Mouse (Mus musculus): Measurements from ENCODE around the gene Mia. TPM values are rescaled to one million over a fixed set of nuclear protein-coding genes. Genes with fewer than 3 reads are reported as not detected.

Mia gene
- 11.9 and 25.3 TPM in 2 replicates for polyA plus RNA-seq (2012; rRNA removed)

DNA sequence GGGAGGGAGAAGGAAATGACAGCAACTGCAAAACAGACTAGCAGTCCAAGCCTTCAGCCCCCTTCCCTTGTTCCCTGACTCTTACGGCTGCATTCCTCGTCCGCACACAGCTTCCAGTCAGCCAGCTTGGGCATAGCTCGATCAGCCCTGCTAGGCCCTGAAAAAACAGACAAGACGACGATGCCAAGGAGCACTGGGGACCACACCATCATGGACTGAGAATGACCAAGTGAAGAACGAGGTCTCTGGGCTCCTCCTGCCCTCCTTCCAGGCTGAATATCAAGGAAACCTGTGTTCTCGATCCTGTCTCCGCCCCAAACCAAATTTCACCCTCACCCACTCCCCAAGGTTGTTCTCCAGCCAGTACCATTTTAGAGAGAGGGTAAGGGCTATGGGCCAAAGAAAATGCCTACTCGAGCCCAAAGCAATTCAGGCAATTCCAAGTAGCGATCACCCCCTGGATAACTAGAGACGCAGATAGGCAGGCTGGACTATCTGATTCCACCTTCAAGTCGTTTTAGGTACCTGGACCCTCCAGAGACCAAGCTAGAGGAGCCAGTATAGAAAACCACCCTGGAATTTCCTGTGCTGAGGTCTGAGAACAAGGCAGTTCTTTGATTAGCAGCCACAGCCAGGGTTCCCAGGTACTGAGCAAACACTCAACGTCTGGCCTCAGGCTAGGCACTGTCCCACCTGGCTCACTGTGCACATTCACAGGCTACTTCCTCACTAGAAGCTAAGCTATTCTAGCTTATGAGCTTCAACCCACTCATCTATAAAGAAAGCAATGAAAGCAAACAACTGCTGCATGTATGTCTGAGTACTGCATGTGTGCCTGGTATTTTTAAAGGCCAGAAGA, at the start of gene Mia, which contains the start of gene Gm21983:
Gene Mia, minus strand, starts transcription at position 321 of the 859 bp plus-strand sequence.
Gene Gm21983, minus strand, starts transcription at position 250 of the 859 bp plus-strand sequence.

DNA sequence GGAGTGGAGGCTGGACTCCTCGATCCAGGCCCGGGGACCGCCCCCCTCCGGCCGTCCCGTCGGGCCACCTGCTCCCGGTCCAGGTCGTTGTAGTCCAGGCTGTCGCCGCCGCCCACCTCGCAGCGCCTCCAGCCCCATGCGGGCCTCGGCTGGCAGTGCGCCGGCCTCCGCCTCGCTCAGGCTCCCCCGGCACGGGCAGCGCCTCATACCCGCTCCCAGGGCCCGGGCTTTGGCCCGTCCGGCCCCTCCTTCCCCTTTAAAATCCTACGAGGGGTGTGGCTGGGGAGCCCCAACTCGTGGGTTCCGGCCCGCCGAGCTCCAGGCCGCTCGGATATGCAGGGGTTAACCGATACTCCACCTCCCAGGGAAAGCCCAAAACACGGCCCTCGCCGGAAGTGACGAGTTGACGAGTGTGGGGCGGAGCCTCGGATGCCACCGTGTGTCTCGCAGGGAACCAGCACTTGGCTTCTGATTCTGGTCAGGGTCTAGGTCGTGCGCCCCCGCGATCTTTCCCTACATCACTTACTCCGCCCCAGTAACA, 47.4 kb upstream of the Mia start, which contains the start of gene Itpkc:
Gene Itpkc, minus strand, starts transcription at position 381 of the 541 bp plus-strand sequence.

DNA sequence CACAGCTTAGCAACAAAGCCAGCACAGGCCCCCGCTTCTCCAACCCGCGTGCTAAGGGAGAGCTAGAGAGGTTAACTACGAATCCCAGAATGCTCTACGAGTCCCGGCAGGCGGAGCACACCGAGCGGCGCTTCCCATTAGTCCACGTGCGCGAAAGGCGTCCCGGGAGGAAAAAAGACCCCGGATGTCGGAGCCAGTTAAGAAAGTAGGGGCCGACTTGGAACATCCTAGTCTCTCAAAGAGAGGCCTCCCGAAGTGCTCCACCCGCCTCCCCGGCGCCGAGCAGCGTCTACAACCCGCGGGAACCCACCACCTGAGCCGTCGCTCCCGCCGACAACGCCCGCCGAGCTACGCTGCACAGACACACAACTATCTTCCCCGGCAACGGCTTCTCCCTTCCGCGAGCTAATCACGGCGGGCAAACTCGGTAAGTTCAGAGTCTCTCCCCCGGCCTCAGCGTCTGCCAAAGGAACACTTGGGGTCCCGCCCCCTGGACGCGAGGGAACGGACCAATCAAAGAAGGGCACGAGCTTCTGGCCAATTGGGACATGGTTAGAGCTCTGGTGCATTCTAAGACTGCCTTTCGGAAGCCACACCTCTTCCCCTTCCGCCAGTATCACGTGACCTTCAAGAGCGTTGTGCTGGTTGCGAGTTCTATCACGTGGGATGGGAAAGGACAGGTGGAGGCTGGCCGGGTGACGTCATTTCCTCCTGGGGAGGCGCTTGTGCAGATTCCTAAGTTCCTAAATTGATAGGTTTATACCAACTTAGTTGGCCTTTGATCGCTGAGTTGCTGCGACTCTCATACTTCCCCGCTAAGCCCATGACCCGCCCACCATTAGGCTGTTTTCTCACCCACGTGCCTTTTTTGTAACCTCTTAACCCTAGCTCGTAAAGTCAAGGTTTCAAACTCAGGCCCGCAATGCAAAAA, 15.0 kb upstream of the Mia start, which contains the start of the genes BC024978 and Snrpa:
Gene BC024978, plus strand, starts transcription at position 101 of the 931 bp plus-strand sequence.
Gene Snrpa, minus strand, starts transcription at position 591 of the 931 bp plus-strand sequence.

DNA sequence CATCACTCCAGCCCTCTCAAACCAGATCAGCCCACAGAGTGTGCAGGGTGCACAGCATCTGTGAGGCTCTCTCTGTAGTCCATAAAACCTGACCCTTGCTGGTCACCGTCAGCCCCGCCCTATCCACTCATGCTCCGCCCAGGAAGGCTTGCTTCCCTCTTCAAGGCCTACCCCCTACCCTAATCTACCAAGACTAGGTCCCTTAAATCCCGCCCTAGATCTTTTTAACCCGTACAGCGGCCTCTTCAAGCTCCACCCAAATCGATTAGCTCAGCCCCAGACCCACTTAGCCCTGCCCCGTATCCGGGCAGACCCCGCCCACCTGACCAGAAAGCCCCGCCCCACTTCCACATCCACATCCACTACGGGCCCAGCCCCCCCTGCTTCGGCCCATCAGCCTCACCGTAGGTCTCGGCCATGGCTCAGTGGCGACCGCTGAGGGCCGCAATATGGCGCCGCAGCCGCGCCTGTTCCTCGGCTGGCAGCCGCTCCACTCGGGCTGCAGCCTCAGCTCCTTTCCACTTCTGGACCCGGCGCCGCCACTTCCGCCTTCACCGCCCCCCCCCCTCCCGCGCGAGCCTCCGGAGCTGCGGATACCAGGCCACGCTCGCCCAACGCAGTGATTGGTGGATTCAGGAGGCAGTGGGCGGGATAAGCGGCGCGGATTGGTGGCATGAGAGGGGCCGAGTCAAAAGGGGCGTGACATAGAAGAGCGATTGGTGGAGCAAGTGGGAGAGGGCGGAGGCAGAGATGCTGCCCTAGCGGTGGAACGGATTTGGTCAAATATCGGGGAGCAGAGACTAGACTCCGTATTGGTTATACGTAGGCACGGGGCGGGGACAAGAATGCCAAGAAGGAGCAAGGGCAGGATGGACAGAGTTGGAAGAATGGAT, 2.4 kb downstream of the Mia start, which contains the start of gene Rab4b:
Gene Rab4b, minus strand, starts transcription at position 573 of the 893 bp plus-strand sequence.

DNA sequence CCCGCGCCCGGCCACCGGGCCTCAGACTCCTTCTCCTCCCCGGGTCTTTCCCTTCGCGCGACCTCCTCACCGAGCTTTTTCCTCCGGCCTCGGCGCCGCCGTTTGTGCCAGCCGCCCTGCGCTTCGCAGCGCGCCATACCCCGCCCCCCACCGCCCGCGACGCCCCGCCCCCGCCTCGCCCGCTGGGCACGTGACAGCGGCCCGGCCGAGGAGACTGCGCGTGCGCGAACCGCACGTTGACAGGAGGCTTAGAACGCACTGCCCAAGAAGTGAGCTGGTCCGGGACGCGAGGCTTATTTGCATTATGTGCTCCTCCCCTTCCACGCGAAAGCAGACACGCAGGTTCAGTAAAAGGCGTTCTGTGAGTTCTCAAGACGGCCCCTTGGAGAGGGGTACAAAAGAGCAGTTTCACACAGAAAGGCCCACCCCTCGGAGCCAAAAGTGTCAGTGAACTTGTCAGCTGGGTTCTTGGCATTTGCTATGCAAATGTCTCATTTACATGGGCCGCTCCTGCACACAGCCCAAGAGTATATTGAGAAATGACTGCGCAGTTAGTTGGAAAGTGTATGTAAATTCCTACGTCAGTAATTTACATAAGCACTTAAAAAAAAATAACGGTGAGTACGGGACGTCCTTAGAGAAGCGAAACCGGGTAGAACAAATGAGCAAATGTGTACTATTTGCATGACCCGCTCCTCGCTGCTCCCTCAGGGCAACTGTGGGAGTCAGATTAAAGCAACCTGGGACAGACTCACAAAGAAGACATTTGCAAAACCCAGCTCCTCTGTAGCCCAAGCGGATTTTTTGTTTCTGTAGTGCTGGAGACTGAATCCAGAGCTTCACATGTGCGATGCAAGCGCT, 14.1 kb downstream of the Mia start, which contains the start of gene Egln2:
Gene Egln2, minus strand, starts transcription at position 189 of the 861 bp plus-strand sequence.

DNA sequence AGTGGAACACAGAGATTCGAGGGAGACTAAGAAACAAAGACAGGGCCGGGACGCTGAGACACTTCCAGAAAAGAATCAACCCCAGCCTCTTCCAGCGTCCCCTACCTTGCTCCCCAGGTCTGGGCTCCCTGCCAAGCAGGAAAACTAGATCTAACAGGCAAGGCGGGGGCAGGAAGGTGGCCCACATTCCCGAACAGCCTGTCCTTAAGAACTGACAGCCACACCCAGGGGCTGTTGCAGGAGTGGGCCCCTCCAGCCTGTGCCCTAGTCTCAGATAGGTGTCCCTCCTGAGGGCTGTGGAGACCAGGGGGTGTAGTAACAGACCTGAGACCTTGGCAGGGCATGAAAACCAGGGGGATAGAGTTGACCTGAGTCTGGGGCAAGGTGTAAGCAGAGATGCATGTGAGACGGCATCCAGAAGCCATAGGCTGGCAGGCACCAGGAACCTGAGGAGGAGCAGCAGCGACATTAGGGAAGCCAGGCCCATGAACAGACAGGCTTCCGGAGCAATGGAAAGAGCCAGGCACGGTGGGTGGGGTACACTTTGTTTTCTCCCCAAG, 27.7 kb downstream of the Mia start, which contains the start of gene Cyp2t4:
Gene Cyp2t4, plus strand, starts transcription at position 510 of the 560 bp plus-strand sequence.

Other genes starting within 250 kb of the Mia start
- gene Cyp2a22, start 241.8 kb downstream of the Mia start, polyA plus RNA-seq (2012; rRNA removed) = not detected in 2 replicates
- not detected in 2 replicates for gene Cyp2a12, start 152.1 kb downstream of the Mia start, polyA plus RNA-seq (2012; rRNA removed)
- 0.08 and 0.17 TPM in 2 replicates for gene Cyp2f2, start 61.2 kb downstream of the Mia start, polyA plus RNA-seq (2012; rRNA removed)
- gene Cyp2t4, start 27.4 kb downstream of the Mia start, polyA plus RNA-seq (2012; rRNA removed) = not detected in 2 replicates
- gene Egln2, start 14.4 kb downstream of the Mia start, polyA plus RNA-seq (2012; rRNA removed) = 107 and 114 TPM in 2 replicates
- gene Rab4b, start 2.3 kb downstream of the Mia start, polyA plus RNA-seq (2012; rRNA removed) = 81.9 and 86.8 TPM in 2 replicates
- 0.07 TPM in 1 of 2 replicates, not detected in the other for gene Gm21983, start 71 bp downstream of the Mia start, polyA plus RNA-seq (2012; rRNA removed)
- gene BC024978, start 14.6 kb upstream of the Mia start, polyA plus RNA-seq (2012; rRNA removed) = 8.8 and 9.5 TPM in 2 replicates
- gene Snrpa, start 15.1 kb upstream of the Mia start, polyA plus RNA-seq (2012; rRNA removed) = 313 and 339 TPM in 2 replicates
- 13.8 and 14.0 TPM in 2 replicates for gene Itpkc, start 47.5 kb upstream of the Mia start, polyA plus RNA-seq (2012; rRNA removed)
- 31.9 and 34.2 TPM in 2 replicates for gene Coq8b, start 51.9 kb upstream of the Mia start, polyA plus RNA-seq (2012; rRNA removed)
- gene Numbl, start 77.3 kb upstream of the Mia start, polyA plus RNA-seq (2012; rRNA removed) = 93.9 and 103 TPM in 2 replicates
- 26.0 and 28.6 TPM in 2 replicates for gene Ltbp4, start 156.5 kb upstream of the Mia start, polyA plus RNA-seq (2012; rRNA removed)
- 100 and 119 TPM in 2 replicates for gene Shkbp1, start 174.9 kb upstream of the Mia start, polyA plus RNA-seq (2012; rRNA removed)
- gene Gm20479, start 176.3 kb upstream of the Mia start, polyA plus RNA-seq (2012; rRNA removed) = 0.23 and 0.27 TPM in 2 replicates